Mouse (Mus musculus): Measurements from ENCODE around the gene Pomt2. TPM values are rescaled to one million over a fixed set of nuclear protein-coding genes. Genes with fewer than 3 reads are reported as not detected.
A peak's percentile ranks its signal among the peaks of the same experiment; 100 is the strongest.

Pomt2 gene
- polyA plus RNA-seq, 1 experiment from 2014 or later, result 12.2 TPM

DNA sequence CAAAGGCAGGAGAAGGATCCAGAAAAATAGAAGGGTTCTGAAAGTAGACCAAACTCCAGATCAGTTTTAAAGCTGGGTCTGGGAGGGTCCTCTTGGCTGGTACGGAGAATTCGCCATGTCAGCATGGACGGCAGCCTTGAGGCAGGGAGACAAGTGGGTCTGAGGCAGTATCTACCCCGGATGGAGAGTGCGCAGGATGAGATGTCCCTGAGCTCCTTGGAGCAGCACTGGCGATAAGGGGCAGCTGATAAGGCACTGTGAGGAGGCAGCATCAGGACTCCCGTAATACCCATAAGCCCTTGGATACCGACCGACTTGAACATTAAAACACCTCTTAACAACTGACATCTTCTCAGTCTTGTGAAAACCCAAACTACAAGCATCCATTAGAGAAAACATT is 15.0 kb downstream of the Pomt2 start:
- H3K9me3 ChIP-seq (replicated peaks; ENCODE audit: control insufficient read depth, low read length), result no peaks in the 10 kb centered on the region
- H3K9ac ChIP-seq (ENCODE audit: low read length), result no peak overlapping the region
- no peak overlapping the region for H3K4me3 ChIP-seq (ENCODE audit: low read depth, low read length)
- WGBS, result 95% methylated on average over 9 of the region's 9 CpGs
- DNase-seq (ENCODE audit: low spot score) (no peak), ATAC-seq (no peak)
- H3K36me3 ChIP-seq (ENCODE audit: control insufficient read depth, insufficient read depth, low read length), result peaks cover 24% of the 10 kb centered on the region
- no peak overlapping the region for H3K27ac ChIP-seq (ENCODE audit: low read depth, low read length)
- peaks cover 3% of the 10 kb centered on the region; the same call in 1 of the 2 replicates for H3K4me1 ChIP-seq (ENCODE audit: control insufficient read depth, insufficient read depth, low read length)
- no peak overlapping the region for H3K4me2 ChIP-seq (ENCODE audit: low read length)
- H3K27me3 ChIP-seq (replicated peaks; ENCODE audit: control insufficient read depth, insufficient read depth, low read length), result no peaks in the 10 kb centered on the region

DNA sequence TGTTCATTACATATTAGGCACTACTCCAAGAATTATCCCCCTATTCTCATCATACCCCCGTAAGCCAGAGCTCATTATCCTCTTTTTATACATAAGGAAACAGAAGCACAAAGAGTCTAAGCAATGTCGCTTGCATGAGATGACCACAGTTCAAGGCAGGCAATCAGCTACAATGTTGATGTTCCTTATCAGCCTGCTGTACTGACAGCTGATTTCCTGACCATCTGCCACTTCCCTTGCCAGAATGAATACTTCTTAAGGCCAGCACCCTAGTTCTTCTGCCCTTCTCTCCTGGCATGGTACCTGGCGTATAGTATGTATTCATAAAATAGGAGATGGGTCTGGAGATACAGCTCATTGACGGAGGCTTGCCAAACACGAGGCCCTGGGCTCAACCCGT is 15.6 kb downstream of the Pomt2 start:
- Histone ChIP-seq H3K27me3 (replicated peaks; ENCODE audit: control insufficient read depth, insufficient read depth, low read length) (no peaks in the 10 kb centered on the region), H3K9me3 (replicated peaks; ENCODE audit: control insufficient read depth, low read length) (no peaks in the 10 kb centered on the region), H3K4me1 (ENCODE audit: control insufficient read depth, insufficient read depth, low read length) (peaks cover 3% of the 10 kb centered on the region; the same call in 1 of the 2 replicates), H3K36me3 (ENCODE audit: control insufficient read depth, insufficient read depth, low read length) (peaks cover 27% of the 10 kb centered on the region), H3K4me3 (ENCODE audit: low read depth, low read length) (no peak overlapping the region), H3K27ac (ENCODE audit: low read depth, low read length) (no peak overlapping the region), H3K4me2 (ENCODE audit: low read length) (no peak overlapping the region), H3K9ac (ENCODE audit: low read length) (no peak overlapping the region)
- no peak for ATAC-seq
- 85% methylated on average over 6 of the region's 6 CpGs for WGBS
- no peak for DNase-seq (ENCODE audit: low spot score)

DNA sequence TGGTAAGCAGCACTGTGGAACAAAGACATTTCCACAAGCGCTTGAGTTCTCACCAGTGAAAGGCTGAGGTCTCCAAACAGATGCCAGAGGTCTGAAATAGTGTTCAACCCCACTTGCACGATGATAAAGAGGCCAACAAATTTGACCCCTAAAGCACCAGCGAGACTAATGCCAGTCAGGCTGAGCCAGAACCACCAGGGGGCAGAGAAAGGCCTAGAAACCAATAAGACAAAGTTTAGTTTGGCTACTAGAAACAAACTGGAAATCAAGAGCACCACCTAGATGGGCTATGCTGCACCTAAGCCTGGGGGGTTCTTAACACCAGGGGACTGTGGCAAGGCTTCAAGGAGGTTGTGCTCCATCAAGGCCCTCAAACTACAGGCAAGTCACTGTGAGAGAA is 16.1 kb downstream of the Pomt2 start:
- Histone ChIP-seq H3K9me3 (replicated peaks; ENCODE audit: control insufficient read depth, low read length) (no peaks in the 10 kb centered on the region), H3K4me3 (ENCODE audit: low read depth, low read length) (no peak overlapping the region), H3K27ac (ENCODE audit: low read depth, low read length) (no peak overlapping the region; the same call in 1 of the 2 replicates), H3K4me1 (ENCODE audit: control insufficient read depth, insufficient read depth, low read length) (peaks cover 3% of the 10 kb centered on the region; the same call in 1 of the 2 replicates), H3K9ac (ENCODE audit: low read length) (no peak overlapping the region), H3K4me2 (ENCODE audit: low read length) (no peak overlapping the region), H3K36me3 (ENCODE audit: control insufficient read depth, insufficient read depth, low read length) (peaks cover 28% of the 10 kb centered on the region), H3K27me3 (replicated peaks; ENCODE audit: control insufficient read depth, insufficient read depth, low read length) (no peaks in the 10 kb centered on the region)
- ATAC-seq (peak; percentile 18; the same call in 1 of the 2 replicates), DNase-seq (ENCODE audit: low spot score) (peak; percentile 51)
- 55% methylated on average over 3 of the region's 3 CpGs for WGBS

DNA sequence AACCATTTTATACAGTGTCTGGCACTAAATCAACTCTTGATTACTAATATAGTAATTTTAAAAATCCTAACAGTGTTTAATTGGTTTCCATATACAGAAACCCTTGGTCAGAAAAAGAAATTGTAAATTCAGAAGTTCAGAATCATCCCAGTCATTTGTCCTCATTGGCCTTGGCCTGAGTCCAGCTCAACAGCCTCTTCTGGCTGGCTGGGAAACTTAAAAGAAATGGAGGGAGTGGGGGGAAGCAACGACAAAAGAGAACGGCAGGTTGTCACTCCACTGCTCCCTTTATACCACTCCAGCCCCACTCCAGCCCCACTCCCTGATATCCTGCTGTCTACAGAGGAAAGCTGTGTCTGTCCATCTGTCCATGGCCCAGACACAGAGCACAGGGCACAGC is 16.6 kb downstream of the Pomt2 start:
- ATAC-seq (no peak), DNase-seq (ENCODE audit: low spot score) (peak; percentile 35)
- Histone ChIP-seq H3K36me3 (ENCODE audit: control insufficient read depth, insufficient read depth, low read length) (peaks cover 28% of the 10 kb centered on the region), H3K9me3 (replicated peaks; ENCODE audit: control insufficient read depth, low read length) (no peaks in the 10 kb centered on the region), H3K4me2 (ENCODE audit: low read length) (no peak overlapping the region), H3K27me3 (replicated peaks; ENCODE audit: control insufficient read depth, insufficient read depth, low read length) (no peaks in the 10 kb centered on the region), H3K4me3 (ENCODE audit: low read depth, low read length) (no peak overlapping the region), H3K27ac (ENCODE audit: low read depth, low read length) (no peak overlapping the region; the same call in 1 of the 2 replicates), H3K9ac (ENCODE audit: low read length) (no peak overlapping the region), H3K4me1 (ENCODE audit: control insufficient read depth, insufficient read depth, low read length) (peaks cover 3% of the 10 kb centered on the region; the same call in 1 of the 2 replicates)
- WGBS, result 10% methylated on average over 2 of the region's 2 CpGs

DNA sequence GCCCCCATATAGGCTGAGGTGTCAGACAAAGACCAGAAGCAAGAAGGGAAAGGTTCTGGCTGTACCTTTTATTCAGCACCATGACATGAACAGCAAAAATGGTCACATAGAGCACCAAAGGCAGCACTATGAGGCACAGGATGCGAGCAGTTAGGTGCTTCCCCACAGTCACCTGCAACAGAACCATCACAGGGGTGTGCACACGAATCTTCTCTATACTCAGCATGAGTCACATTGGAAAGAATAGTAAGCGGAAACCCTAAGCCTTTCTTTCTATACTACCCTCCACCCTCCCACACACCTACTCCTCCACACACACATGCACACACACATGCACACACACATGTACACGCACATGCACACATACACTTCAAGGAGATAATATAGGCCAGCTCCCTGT is 17.5 kb downstream of the Pomt2 start:
- DNase-seq (ENCODE audit: low spot score), result no peak
- Histone ChIP-seq H3K9me3 (replicated peaks; ENCODE audit: control insufficient read depth, low read length) (no peaks in the 10 kb centered on the region), H3K9ac (ENCODE audit: low read length) (no peak overlapping the region), H3K27ac (ENCODE audit: low read depth, low read length) (no peak overlapping the region), H3K4me1 (ENCODE audit: control insufficient read depth, insufficient read depth, low read length) (peaks cover 3% of the 10 kb centered on the region; the same call in 1 of the 2 replicates), H3K27me3 (replicated peaks; ENCODE audit: control insufficient read depth, insufficient read depth, low read length) (no peaks in the 10 kb centered on the region), H3K4me2 (ENCODE audit: low read length) (no peak overlapping the region), H3K4me3 (ENCODE audit: low read depth, low read length) (no peak overlapping the region), H3K36me3 (ENCODE audit: control insufficient read depth, insufficient read depth, low read length) (peaks cover 28% of the 10 kb centered on the region)
- no peak for ATAC-seq
- WGBS, result 92% methylated on average over 4 of the region's 4 CpGs

DNA sequence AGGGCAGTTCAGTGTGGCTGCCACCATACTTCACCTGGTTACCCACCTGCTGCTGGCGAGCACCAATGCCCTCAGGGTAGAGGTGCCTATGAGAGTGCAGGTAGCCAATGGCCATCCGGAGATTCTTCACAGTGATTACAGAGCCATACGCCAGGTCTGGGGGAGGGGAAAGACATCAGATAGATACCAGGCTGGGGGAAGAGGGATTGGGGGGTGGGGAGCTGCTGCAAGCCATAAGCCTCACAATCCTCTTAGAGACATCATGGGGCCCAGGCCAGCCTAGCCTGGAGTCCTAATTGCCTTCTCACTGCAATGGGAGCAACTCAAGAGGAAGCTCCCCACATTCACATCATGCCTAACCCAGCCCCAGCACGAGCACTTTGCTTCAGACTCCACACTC is 20.5 kb downstream of the Pomt2 start:
- Histone ChIP-seq H3K9me3 (replicated peaks; ENCODE audit: control insufficient read depth, low read length) (no peaks in the 10 kb centered on the region), H3K36me3 (ENCODE audit: control insufficient read depth, insufficient read depth, low read length) (peaks cover 37% of the 10 kb centered on the region), H3K4me1 (ENCODE audit: control insufficient read depth, insufficient read depth, low read length) (peaks cover 3% of the 10 kb centered on the region; the same call in 1 of the 2 replicates), H3K4me3 (ENCODE audit: low read depth, low read length) (no peak overlapping the region), H3K27ac (ENCODE audit: low read depth, low read length) (no peak overlapping the region), H3K27me3 (replicated peaks; ENCODE audit: control insufficient read depth, insufficient read depth, low read length) (no peaks in the 10 kb centered on the region), H3K9ac (ENCODE audit: low read length) (no peak overlapping the region), H3K4me2 (ENCODE audit: low read length) (no peak overlapping the region)
- ATAC-seq (no peak), DNase-seq (ENCODE audit: low spot score) (no peak)
- 60% methylated on average over 4 of the region's 4 CpGs for WGBS

DNA sequence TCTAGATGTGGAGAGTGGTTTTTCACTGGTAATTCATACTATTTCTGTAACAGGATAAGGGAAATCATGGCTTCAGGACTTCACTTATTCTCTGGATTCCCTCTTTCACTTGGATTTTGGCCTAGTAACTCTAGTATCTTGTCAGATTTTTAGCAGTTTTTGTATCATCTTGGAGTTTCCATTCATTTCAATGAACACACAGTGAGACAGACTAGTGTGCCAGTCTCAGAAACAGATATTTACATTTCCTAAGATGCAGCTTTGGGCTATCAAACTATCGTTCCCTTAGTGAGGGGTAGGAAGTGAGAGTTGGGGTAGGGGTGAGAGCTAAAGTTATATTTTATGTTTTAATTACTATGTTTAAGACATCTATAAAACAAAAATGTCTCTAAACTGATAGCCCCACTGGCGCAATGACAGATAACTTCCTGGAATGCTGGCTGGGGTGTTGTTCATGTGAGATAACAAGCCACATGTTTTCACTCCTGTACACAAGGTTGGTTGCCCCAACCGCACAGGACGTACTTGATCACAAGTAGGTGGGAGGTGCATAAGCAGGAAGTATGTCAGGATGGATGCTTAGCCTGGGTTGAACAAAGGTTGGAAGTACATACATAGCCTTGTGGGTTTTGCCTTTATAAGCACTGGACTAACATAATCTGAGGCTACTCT is 25.7 kb downstream of the Pomt2 start:
- peaks cover 26% of the 10 kb centered on the region for H3K36me3 ChIP-seq (ENCODE audit: control insufficient read depth, insufficient read depth, low read length)
- no peak overlapping the region for H3K4me3 ChIP-seq (ENCODE audit: low read depth, low read length)
- no peak for ATAC-seq
- 95% methylated on average over 4 of the region's 4 CpGs for WGBS
- no peak for DNase-seq (ENCODE audit: low spot score)
- H3K9me3 ChIP-seq (replicated peaks; ENCODE audit: control insufficient read depth, low read length), result no peaks in the 10 kb centered on the region
- H3K27me3 ChIP-seq (replicated peaks; ENCODE audit: control insufficient read depth, insufficient read depth, low read length), result no peaks in the 10 kb centered on the region
- H3K4me1 ChIP-seq (ENCODE audit: control insufficient read depth, insufficient read depth, low read length), result no peaks in the 10 kb centered on the region
- no peak overlapping the region for H3K9ac ChIP-seq (ENCODE audit: low read length)
- H3K27ac ChIP-seq (ENCODE audit: low read depth, low read length), result no peak overlapping the region
- no peak overlapping the region for H3K4me2 ChIP-seq (ENCODE audit: low read length)

DNA sequence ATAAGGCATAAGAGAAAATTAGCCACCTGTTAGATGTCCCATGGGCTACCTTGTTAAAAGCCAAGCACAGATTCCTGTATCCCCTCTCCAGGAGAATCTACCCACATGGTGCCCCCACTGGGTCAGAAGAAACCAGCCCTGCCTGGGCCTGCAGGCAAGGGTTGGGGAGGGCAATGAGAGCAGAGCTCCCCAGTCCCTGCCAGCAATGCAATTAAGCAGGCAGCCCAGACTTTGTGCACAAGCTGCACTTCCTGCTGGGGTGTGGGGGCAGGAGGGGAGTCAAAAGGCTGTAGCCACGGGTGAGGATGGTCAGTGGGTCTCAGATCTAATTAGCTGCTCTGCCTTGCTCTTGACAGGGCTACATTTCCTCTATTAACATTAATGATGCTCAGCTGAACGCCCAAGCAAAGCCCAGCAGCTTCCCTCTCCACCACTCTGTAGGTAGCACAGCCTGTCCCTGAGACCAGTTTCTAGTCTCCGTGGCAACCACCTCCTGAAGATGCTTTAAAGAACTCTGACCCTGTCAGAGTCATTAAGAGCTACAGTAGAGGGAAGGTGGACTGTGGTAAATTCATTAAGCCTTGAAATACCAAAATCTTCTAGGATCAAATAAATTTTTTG is 40.3 kb downstream of the Pomt2 start:
- peaks cover 6% of the 10 kb centered on the region; the same call in 1 of the 2 replicates for H3K27me3 ChIP-seq (replicated peaks; ENCODE audit: control insufficient read depth, insufficient read depth, low read length)
- no peaks in the 10 kb centered on the region; the same call in 1 of the 2 replicates for H3K4me1 ChIP-seq (ENCODE audit: control insufficient read depth, insufficient read depth, low read length)
- H3K4me2 ChIP-seq (ENCODE audit: low read length), result no peak overlapping the region
- 15% methylated on average over 3 of the region's 3 CpGs for WGBS
- no peaks in the 10 kb centered on the region for H3K9me3 ChIP-seq (replicated peaks; ENCODE audit: control insufficient read depth, low read length)
- DNase-seq (ENCODE audit: low spot score), result peak; percentile 4
- H3K4me3 ChIP-seq (ENCODE audit: low read depth, low read length), result no peak overlapping the region
- H3K27ac ChIP-seq (ENCODE audit: low read depth, low read length), result no peak overlapping the region
- no peak; the same call in 1 of the 2 replicates for ATAC-seq
- no peak overlapping the region for H3K9ac ChIP-seq (ENCODE audit: low read length)
- peaks cover 28% of the 10 kb centered on the region for H3K36me3 ChIP-seq (ENCODE audit: control insufficient read depth, insufficient read depth, low read length)

DNA sequence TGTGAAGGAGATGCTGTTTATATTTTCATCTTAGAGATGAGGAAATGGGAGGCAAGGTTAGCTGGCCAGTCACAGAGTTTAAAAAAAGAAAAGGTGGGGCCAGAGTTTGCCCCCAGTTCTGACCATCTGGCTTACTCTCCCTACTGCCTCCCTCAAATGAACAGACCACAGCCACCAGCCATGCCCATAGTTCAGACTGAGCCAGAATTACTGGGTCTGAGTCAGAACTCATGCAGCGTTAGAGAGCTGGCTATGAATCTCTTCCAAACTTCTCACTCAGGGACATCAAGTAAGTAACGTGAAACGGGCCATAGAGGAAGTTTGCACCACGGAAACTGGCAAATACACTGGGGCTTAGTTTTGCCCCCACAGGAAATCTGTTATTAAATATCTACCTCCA is 43.0 kb downstream of the Pomt2 start:
- no peak overlapping the region for H3K4me2 ChIP-seq (ENCODE audit: low read length)
- 89% methylated on average over 4 of the region's 4 CpGs for WGBS
- no peaks in the 10 kb centered on the region for H3K9me3 ChIP-seq (replicated peaks; ENCODE audit: control insufficient read depth, low read length)
- H3K27me3 ChIP-seq (replicated peaks; ENCODE audit: control insufficient read depth, insufficient read depth, low read length), result peaks cover 19% of the 10 kb centered on the region
- H3K27ac ChIP-seq (ENCODE audit: low read depth, low read length), result no peak overlapping the region
- ATAC-seq (no peak), DNase-seq (ENCODE audit: low spot score) (no peak)
- H3K36me3 ChIP-seq (ENCODE audit: control insufficient read depth, insufficient read depth, low read length), result peaks cover 9% of the 10 kb centered on the region; the same call in 1 of the 2 replicates
- peaks cover 5% of the 10 kb centered on the region for H3K4me1 ChIP-seq (ENCODE audit: control insufficient read depth, insufficient read depth, low read length)
- H3K4me3 ChIP-seq (ENCODE audit: low read depth, low read length), result no peak overlapping the region
- H3K9ac ChIP-seq (ENCODE audit: low read length), result no peak overlapping the region

All from forebrain, embryonic 14.5 days (tissue).